Mouse (Mus musculus) erythroblast, embryonic 14.5 days (primary cell): ENCODE measurements around the gene Fam89b. TPM values are rescaled to one million over a fixed set of nuclear protein-coding genes. Genes with fewer than 3 reads are reported as not detected.

Experiments used
- H3K27me3 ChIP-seq: 2 replicates; pipeline ENCODE4 v1.6.1; 2012; ENCODE audit warnings: inconsistent platforms; ENCODE audit not compliant: control insufficient read depth
- H3K36me3 ChIP-seq: 2 replicates; pipeline ENCODE4 v1.6.1; 2012; ENCODE audit warnings: mild to moderate bottlenecking, inconsistent platforms; ENCODE audit not compliant: control insufficient read depth
- H3K4me1 ChIP-seq: 2 replicates; pipeline ENCODE4 v1.6.1; 2012; ENCODE audit warnings: inconsistent platforms; ENCODE audit not compliant: control insufficient read depth
- H3K4me3 ChIP-seq: replicated peaks from 2 replicates; pipeline ENCODE3; 2012; ENCODE audit warnings: moderate library complexity, mild to moderate bottlenecking, inconsistent platforms
- H3K9me3 ChIP-seq: 2 replicates; pipeline ENCODE4 v1.6.1; 2012; ENCODE audit warnings: low read length, inconsistent platforms, mixed read lengths; ENCODE audit not compliant: control insufficient read depth
- GATA1 ChIP-seq: IDR thresholded peaks from 2 replicates; pipeline ENCODE4 v1.6.1; 2012; ENCODE audit warnings: low read length, inconsistent platforms, mixed read lengths
- TAL1 ChIP-seq: IDR thresholded peaks from 3 replicates; pipeline ENCODE4 v1.6.1; 2012; ENCODE audit warnings: low read length, inconsistent platforms, mixed read lengths
- polyA plus RNA-seq: library from polyadenylated mRNA; stranded (reverse); fragments of >175 nt; gene quantifications from 2 replicates; pipeline ENCODE4 v1.2.3, GENCODE M21; 2012

The Fam89b gene
- polyA plus RNA-seq, 1 experiment = 33.0 TPM

DNA sequence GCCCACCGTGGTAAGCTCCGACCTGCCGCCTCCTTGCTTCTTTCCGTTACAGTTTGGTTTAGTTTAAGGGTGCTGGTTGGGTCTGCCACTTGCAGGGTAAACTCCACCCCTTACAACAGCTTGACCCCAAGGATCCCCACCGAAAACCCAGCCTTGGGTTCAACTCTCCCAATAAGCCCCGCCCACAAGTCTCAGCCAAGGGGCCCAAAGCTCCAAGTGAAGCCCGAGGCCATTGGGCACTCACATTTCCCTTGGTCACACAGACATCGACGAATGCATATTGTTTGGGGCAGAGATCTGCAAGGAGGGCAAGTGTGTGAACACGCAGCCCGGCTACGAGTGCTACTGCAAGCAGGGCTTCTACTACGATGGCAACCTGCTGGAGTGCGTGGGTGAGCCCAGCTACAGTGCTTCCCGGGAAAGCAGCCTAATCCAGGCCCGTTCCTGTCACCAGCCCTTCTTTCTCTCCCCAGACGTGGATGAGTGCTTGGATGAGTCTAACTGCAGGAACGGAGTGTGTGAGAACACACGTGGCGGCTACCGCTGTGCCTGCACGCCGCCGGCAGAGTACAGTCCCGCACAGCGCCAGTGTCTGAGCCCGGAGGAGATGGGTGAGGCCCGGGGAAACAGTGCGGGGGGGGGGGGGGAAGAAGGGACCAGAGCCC, 27.0 kb upstream of the Fam89b start:
- TF ChIP-seq GATA1 (no peak), TAL1 (no peak)
- peaks cover 61% of the 10 kb centered on the region for H3K27me3 ChIP-seq
- H3K4me3 ChIP-seq = no peak overlapping the region
- H3K4me1 ChIP-seq = peaks cover 12% of the 10 kb centered on the region
- H3K9me3 ChIP-seq = no peaks in the 10 kb centered on the region
- peaks cover 44% of the 10 kb centered on the region for H3K36me3 ChIP-seq

DNA sequence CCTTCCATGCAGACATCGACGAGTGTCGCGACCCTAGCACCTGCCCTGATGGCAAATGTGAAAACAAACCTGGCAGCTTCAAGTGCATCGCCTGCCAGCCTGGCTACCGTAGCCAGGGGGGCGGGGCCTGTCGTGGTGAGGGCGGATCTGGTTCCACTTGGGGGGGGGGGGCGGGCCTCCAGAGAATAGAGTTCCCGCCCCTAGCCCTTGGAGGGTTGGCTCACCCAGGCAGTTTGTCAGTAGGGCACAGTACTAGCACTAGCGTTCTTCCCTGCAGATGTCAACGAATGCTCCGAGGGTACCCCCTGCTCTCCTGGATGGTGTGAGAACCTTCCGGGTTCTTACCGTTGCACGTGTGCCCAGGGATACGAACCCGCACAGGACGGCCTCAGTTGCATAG, 22.3 kb upstream of the Fam89b start:
- Histone ChIP-seq H3K36me3 (no peaks in the 10 kb centered on the region), H3K27me3 (peaks cover 96% of the 10 kb centered on the region), H3K4me3 (no peak overlapping the region), H3K9me3 (peaks cover 4% of the 10 kb centered on the region; the same call in 1 of the 2 replicates), H3K4me1 (peaks cover 16% of the 10 kb centered on the region)
- TF ChIP-seq GATA1 (no peak), TAL1 (no peak)

DNA sequence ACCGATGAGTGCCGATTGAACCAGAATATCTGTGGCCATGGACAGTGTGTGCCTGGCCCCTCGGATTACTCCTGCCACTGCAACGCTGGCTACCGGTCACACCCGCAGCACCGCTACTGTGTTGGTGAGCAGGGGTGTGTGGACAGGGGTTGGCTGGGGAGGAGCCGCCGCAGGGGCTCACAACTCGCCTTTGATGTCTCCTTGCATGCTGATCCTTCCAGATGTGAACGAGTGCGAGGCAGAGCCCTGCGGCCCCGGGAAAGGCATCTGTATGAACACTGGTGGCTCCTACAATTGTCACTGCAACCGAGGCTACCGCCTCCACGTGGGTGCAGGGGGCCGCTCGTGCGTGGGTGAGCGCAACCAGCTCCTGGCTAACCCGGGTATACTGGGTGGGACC, 21.5 kb upstream of the Fam89b start:
- TF ChIP-seq TAL1 (no peak), GATA1 (no peak)
- no peak overlapping the region for H3K4me3 ChIP-seq

DNA sequence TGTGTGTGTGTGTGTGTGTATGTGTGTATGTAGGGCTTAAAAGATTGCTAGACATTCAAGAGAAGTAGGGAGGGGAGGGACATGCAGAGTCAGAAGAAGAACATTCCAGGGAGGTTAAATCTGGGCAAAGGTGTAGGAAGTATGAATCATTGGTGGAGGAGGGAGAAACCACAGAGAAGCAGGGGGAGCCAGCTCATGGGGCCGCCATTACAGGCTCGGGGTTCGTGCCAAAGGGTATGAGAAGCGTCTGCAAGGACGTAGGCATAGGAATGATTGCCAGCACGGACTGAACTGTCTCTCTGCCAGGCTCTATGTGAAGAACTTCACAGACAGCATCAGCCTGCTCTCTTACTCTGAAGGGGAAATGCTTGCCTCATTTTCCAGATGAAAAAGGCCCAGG, 20.0 kb upstream of the Fam89b start:
- no peak overlapping the region for H3K4me3 ChIP-seq
- H3K36me3 ChIP-seq = no peaks in the 10 kb centered on the region
- peaks cover 24% of the 10 kb centered on the region for H3K4me1 ChIP-seq
- peaks cover 97% of the 10 kb centered on the region for H3K27me3 ChIP-seq
- no peak for TF ChIP-seq TAL1
- no peak for TF ChIP-seq GATA1
- H3K9me3 ChIP-seq = peaks cover 4% of the 10 kb centered on the region; the same call in 1 of the 2 replicates

More for the DNA sequence above, 21.5 kb upstream of the Fam89b start:
- peaks cover 4% of the 10 kb centered on the region; the same call in 1 of the 2 replicates for H3K9me3 ChIP-seq
- peaks cover 19% of the 10 kb centered on the region for H3K4me1 ChIP-seq
- no peaks in the 10 kb centered on the region for H3K36me3 ChIP-seq
- H3K27me3 ChIP-seq = peaks cover 96% of the 10 kb centered on the region

DNA sequence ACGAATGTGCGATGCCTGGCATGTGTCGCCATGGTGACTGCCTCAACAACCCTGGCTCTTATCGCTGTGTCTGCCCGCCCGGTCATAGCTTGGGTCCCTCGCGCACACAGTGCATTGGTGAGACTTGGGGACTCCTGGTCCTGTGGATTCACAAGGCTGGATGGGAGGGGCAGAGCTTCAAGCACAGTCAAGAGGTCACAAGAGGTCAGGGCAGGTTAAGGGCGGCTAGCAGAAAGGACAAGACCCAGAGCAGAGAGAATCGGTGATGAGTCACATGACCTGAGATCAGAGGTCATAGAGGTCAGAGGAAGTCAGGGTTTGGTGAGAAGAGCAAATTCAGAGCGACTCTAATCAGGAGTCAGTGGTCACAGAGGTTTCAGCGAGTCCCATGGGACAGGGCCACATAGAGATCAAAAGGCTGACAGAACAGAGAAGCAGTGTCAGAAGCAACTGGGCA, 17.5 kb upstream of the Fam89b start:
- Histone ChIP-seq H3K27me3 (peaks cover 100% of the 10 kb centered on the region), H3K4me3 (no peak overlapping the region), H3K9me3 (peaks cover 6% of the 10 kb centered on the region; the same call in 1 of the 2 replicates), H3K4me1 (peaks cover 24% of the 10 kb centered on the region), H3K36me3 (no peaks in the 10 kb centered on the region)
- TF ChIP-seq TAL1 = no peak
- no peak for TF ChIP-seq GATA1

DNA sequence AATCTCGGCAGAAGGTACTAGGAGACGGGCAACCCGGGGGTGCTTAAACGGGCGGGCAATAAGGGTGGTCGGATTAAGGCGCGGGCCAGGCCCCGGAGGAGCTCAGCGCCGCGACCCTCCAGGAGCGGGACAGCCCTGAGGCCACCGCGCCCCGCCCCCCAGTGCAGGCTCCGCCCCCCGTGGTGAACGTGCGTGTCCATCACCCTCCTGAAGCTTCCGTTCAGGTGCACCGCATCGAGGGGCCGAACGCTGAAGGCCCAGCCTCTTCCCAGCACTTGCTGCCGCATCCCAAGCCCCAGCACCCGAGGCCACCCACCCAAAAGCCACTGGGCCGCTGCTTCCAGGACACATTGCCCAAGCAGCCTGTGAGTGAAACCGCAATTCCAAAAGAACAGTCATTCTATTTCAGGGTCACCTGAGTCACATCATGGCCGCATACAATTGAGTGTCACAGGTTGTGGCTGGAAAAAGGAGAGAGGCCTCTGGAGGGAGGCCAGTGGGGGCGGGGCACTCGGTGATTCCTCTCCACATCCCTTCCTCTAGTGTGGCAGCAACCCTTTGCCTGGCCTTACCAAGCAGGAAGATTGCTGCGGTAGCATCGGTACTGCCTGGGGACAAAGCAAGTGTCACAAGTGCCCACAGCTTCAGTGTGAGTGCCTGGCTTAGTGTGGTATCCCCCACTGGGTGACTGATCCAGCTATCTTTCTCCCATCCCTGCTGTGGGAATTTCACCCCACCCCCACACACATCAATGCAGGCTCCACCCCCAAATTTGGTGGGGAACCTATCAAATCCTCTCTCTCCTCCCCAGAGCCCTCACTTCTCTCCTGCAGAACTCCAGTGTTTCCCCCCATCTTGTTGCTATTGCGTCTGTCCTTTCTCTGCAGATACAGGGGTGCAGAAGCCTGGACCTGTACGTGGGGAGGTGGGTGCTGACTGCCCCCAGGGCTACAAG, 16.6 kb upstream of the Fam89b start:
- peaks cover 100% of the 10 kb centered on the region for H3K27me3 ChIP-seq
- TF ChIP-seq TAL1 (no peak), GATA1 (no peak)
- peaks cover 16% of the 10 kb centered on the region for H3K4me1 ChIP-seq
- no peak overlapping the region for H3K4me3 ChIP-seq
- H3K9me3 ChIP-seq = peaks cover 5% of the 10 kb centered on the region; the same call in 1 of the 2 replicates
- no peaks in the 10 kb centered on the region for H3K36me3 ChIP-seq

DNA sequence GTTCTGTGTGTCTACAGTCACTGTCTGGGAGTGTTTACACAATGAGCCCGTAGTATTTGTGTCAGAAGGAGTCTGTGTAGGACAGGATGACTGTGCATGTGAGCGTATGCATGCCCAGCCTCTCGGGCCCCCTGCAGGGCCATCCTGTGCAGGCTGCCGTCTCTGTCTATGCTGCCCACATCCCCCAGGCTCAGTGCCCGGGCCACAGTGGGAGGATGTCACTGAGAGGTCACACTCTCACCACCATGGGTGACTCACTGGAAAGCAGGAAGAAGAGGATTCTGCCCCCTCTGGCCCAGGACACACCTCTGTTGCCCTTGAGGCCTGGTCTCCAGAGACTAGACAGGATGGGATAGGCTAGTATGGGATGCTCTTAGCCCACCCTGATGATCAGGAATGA, 14.1 kb upstream of the Fam89b start:
- no peak overlapping the region for H3K4me3 ChIP-seq
- peaks cover 2% of the 10 kb centered on the region; the same call in 1 of the 2 replicates for H3K9me3 ChIP-seq
- peaks cover 99% of the 10 kb centered on the region for H3K27me3 ChIP-seq
- no peak for TF ChIP-seq GATA1
- TF ChIP-seq TAL1 = no peak
- H3K36me3 ChIP-seq = no peaks in the 10 kb centered on the region
- H3K4me1 ChIP-seq = peaks cover 16% of the 10 kb centered on the region

DNA sequence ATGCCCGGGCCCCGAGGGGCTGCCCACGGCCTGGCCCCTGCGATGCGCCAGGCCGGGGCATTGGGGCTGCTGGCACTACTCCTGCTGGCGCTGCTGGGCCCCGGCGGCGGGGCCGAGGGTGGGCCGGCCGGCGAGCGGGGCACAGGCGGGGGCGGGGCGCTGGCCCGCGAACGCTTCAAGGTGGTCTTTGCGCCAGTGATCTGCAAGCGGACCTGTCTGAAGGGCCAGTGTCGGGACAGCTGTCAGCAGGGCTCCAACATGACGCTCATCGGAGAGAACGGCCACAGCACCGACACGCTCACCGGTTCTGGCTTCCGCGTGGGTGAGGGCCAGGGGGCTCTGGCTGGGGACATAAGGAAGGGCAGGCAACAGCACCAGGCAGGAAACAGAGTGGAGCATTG, 12.8 kb upstream of the Fam89b start:
- peaks cover 94% of the 10 kb centered on the region for H3K27me3 ChIP-seq
- H3K4me3 ChIP-seq = peak overlapping the region; percentile 16
- H3K4me1 ChIP-seq = peaks cover 16% of the 10 kb centered on the region

More for the DNA sequence above, 12.8 kb upstream of the Fam89b start:
- peaks cover 2% of the 10 kb centered on the region; the same call in 1 of the 2 replicates for H3K9me3 ChIP-seq
- H3K36me3 ChIP-seq = no peaks in the 10 kb centered on the region
- TF ChIP-seq TAL1 (no peak), GATA1 (no peak)
